8 mouse cellular contexts compared by ENCODE assay signal in the genomic region with DNA sequence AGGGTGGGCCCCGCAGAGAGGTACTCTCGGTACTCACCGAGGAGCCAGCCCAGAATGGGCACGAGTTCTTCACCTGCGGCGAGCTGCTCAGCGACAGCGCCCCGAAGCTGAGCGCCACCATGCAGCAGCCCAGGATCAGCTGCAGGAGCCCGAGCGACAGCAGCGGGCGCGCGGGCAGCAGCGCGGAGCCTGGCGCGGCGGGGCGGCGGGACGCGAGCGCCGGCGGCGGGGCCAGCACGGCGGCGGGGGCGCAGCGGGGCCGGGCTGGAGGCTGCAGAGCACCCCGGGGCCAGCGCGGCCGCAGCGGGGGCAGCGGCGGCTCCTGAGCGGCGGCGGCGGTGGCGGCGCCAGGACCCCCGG. TPM values are rescaled to one million over a fixed set of nuclear protein-coding genes. Genes with fewer than 3 reads are reported as not detected.
DNase-seq lines count a peak whose midpoint lies in the region; ATAC-seq and TF ChIP-seq lines count a peak whose summit lies in the region.

No protein-coding gene starts in this region.

- 7% methylated on average over 49 of the region's 49 CpGs for whole genome bisulfite sequencing in lung, adult 2 months
- 1% methylated on average over 38 of the region's 49 CpGs for WGBS in heart, embryonic 13.5 days
- WGBS in midbrain, embryonic 11.5 days: under 1% methylated on average over 31 of the region's 49 CpGs
- 1% methylated on average over 25 of the region's 49 CpGs for WGBS in stomach, postnatal 0 days

- peaks cover 24% of the 10 kb centered on the region for H3K27me3 ChIP-seq in heart, embryonic 13.5 days (replicated peaks)
- peaks cover 19% of the 10 kb centered on the region for H3K27me3 ChIP-seq in midbrain, embryonic 11.5 days (ENCODE audit: control insufficient read depth, insufficient read depth, low read length)
- no peaks in the 10 kb centered on the region for H3K27me3 ChIP-seq in stomach, postnatal 0 days (ENCODE audit: control insufficient read depth, insufficient read depth, low read length)

- no peak for TF ChIP-seq CTCF in lung, adult 2 months (IDR thresholded peaks at IDR 0.05; ENCODE audit: insufficient read depth, low read length)
- TF ChIP-seq CTCF in stomach, postnatal 0 days (IDR thresholded peaks at IDR 0.05; ENCODE audit: low read depth): peak; percentile 18; the same call in 1 of the 2 replicates

- peak overlapping the region; percentile 86 for H3K4me3 ChIP-seq in lung, adult 2 months (replicated peaks; ENCODE audit: extremely low read depth, low read depth, low read length)
- peak overlapping the region; percentile 91 for H3K4me3 ChIP-seq in heart, embryonic 13.5 days
- H3K4me3 ChIP-seq in midbrain, embryonic 11.5 days (ENCODE audit: low read depth, low read length): peak overlapping the region; percentile 81
- peak overlapping the region; percentile 53 for H3K4me3 ChIP-seq in stomach, postnatal 0 days (ENCODE audit: low read depth, low read length)

- ATAC-seq in heart, embryonic 13.5 days (ENCODE audit: extremely low read depth, insufficient number of reproducible peaks, low FRiP score, low TSS enrichment): peak; percentile 52; the same call in 1 of the 2 replicates
- ATAC-seq in midbrain, embryonic 11.5 days (ENCODE audit: low FRiP score): peak; percentile 56
- ATAC-seq in stomach, postnatal 0 days (ENCODE audit: low FRiP score, low TSS enrichment): peak; percentile 68
- ATAC-seq in megakaryocyte progenitor cell, adult 5-6 weeks (replicated peaks; ENCODE audit: poor library complexity): no peak

- H3K4me2 ChIP-seq in heart, embryonic 13.5 days: peak overlapping the region; percentile 87
- peak overlapping the region; percentile 93 for H3K4me2 ChIP-seq in midbrain, embryonic 11.5 days
- peak overlapping the region; percentile 92 for H3K4me2 ChIP-seq in stomach, postnatal 0 days (replicated peaks; ENCODE audit: low read depth)

- peak; percentile 66 for DNase-seq in lung, adult 2 months
- no peak for DNase-seq in lung, postnatal 25 days (ENCODE audit: low spot score)
- DNase-seq in embryo, embryonic 10.5 days (ENCODE audit: low spot score): peak; percentile 40
- DNase-seq in layer of hippocampus, postnatal 14 days (ENCODE audit: low spot score in 2 of 2): peak; percentile 22 to 34
- DNase-seq in midbrain, embryonic 11.5 days (ENCODE audit: low spot score, missing footprints): no peak
- peak; percentile 48 for DNase-seq in stomach, postnatal 0 days (ENCODE audit: low spot score)

- peaks cover 3% of the 10 kb centered on the region; the same call in 1 of the 2 replicates for H3K4me1 ChIP-seq in lung, adult 2 months (ENCODE audit: control insufficient read depth, insufficient read depth, low read length)
- H3K4me1 ChIP-seq in heart, embryonic 13.5 days: peaks cover 46% of the 10 kb centered on the region
- peaks cover 53% of the 10 kb centered on the region for H3K4me1 ChIP-seq in midbrain, embryonic 11.5 days (ENCODE audit: control insufficient read depth, insufficient read depth, low read length)
- no peaks in the 10 kb centered on the region for H3K4me1 ChIP-seq in stomach, postnatal 0 days (replicated peaks; ENCODE audit: control insufficient read depth, insufficient read depth)

- no peak for TF ChIP-seq EP300 in stomach, postnatal 0 days (optimal IDR thresholded peaks at IDR 0.05)

- H3K27ac ChIP-seq in heart, embryonic 13.5 days (replicated peaks): peak overlapping the region; percentile 88
- no peak overlapping the region for H3K27ac ChIP-seq in midbrain, embryonic 11.5 days (ENCODE audit: low read depth, low read length)
- peak overlapping the region; percentile 30; the same call in 1 of the 2 replicates for H3K27ac ChIP-seq in stomach, postnatal 0 days (replicated peaks)

- H3K9me3 ChIP-seq in heart, embryonic 13.5 days: no peaks in the 10 kb centered on the region
- no peaks in the 10 kb centered on the region for H3K9me3 ChIP-seq in midbrain, embryonic 11.5 days (ENCODE audit: control insufficient read depth, low read length)
- no peaks in the 10 kb centered on the region for H3K9me3 ChIP-seq in stomach, postnatal 0 days (ENCODE audit: control insufficient read depth, low read length)

- peak overlapping the region; percentile 96 for H3K9ac ChIP-seq in heart, embryonic 13.5 days
- H3K9ac ChIP-seq in midbrain, embryonic 11.5 days (ENCODE audit: low read length): peak overlapping the region; percentile 81
- peak overlapping the region; percentile 70 for H3K9ac ChIP-seq in stomach, postnatal 0 days (ENCODE audit: low read length)

- peaks cover 4% of the 10 kb centered on the region; the same call in 1 of the 2 replicates for H3K36me3 ChIP-seq in heart, embryonic 13.5 days
- no peaks in the 10 kb centered on the region for H3K36me3 ChIP-seq in midbrain, embryonic 11.5 days (ENCODE audit: control insufficient read depth, insufficient read depth, low read length)
- H3K36me3 ChIP-seq in stomach, postnatal 0 days (ENCODE audit: control insufficient read depth, insufficient read depth, low read length): no peaks in the 10 kb centered on the region

- no peak for TF ChIP-seq POLR2A in lung, adult 2 months (IDR thresholded peaks at IDR 0.05; ENCODE audit: borderline replicate concordance, extremely low read depth, low read depth, low read length)

RNA-seq across cellular contexts. Expression of a gene that starts 0.3 kb away (rescaled TPM):
- 106 and 145 TPM in 2 replicates for polyA plus RNA-seq in lung, adult 2 months (2012; rRNA removed)
- 4.1 and 5.4 TPM in 2 replicates for polyA plus RNA-seq in heart, embryonic 13.5 days (2015; fragmentation: Nextera tagmentation; extraction: Ambion mirVana)
- 10 to 100 TPM; 10.9 to 12.4 TPM for total RNA-seq in layer of hippocampus, postnatal 14 days (2021)
- 2.6 and 2.8 TPM in 2 replicates for polyA plus RNA-seq in midbrain, embryonic 11.5 days (2014; fragmentation: Nextera tagmentation; extraction: Ambion mirVana)
- polyA plus RNA-seq in stomach, postnatal 0 days (2015; fragmentation: Nextera tagmentation; extraction: Ambion mirVana): 0.75 and 1.9 TPM in 2 replicates
- not detected in 2 replicates for total RNA-seq in megakaryocyte progenitor cell, adult 5-6 weeks (2015)
- total RNA-seq in megakaryocyte progenitor cell, adult 5-6 weeks (2017): not detected in 2 replicates

Comparison
In these comparisons a context has a peak if more than half of its experiments do, and no peak if none do; other contexts are left out.
1. DNase-seq: peak in lung, adult 2 months (single experiment), embryo, embryonic 10.5 days (single experiment), layer of hippocampus, postnatal 14 days (2 of 2) and stomach, postnatal 0 days (single experiment); none in lung, postnatal 25 days (single experiment) and midbrain, embryonic 11.5 days (single experiment).
2. RNA of a gene that starts 0.3 kb away (polyA plus RNA-seq): 106 to 145 TPM in lung, adult 2 months; 4.1 to 5.4 TPM in heart, embryonic 13.5 days, 2.6 to 2.8 TPM in midbrain, embryonic 11.5 days and 0.75 to 1.9 TPM in stomach, postnatal 0 days; every median in the first group is over 10 times any median in the second.
3. Peak in every context shown above with its lines, with median percentiles within 50 percentile points of each other: H3K4me3 ChIP-seq, H3K4me2 ChIP-seq and H3K9ac ChIP-seq.